Comparison of ENCODE assay signal across 8 mouse cellular contexts in genomic region chr10:77969274-77969972, GRCm38 (mm10). TPM values are rescaled to one million over a fixed set of nuclear protein-coding genes. Genes with fewer than 3 reads are reported as not detected.
A peak's percentile ranks its signal among the peaks of the same experiment; 100 is the strongest.
DNase-seq lines count a peak whose midpoint lies in the region; ATAC-seq lines count a peak whose summit lies in the region.

No protein-coding gene starts in this region.

- H3K4me2 ChIP-seq in embryonic facial prominence, embryonic 15.5 days (replicated peaks): peak overlapping the region; percentile 58

- peaks cover 28% of the 10 kb centered on the region for H3K27me3 ChIP-seq in embryonic facial prominence, embryonic 15.5 days
- H3K27me3 ChIP-seq in hindbrain, embryonic 10.5 days (ENCODE audit: insufficient read depth, poor library complexity, severe bottlenecking): peaks cover 40% of the 10 kb centered on the region
- H3K27me3 ChIP-seq in midbrain, embryonic 10.5 days (ENCODE audit: low read depth, poor library complexity, severe bottlenecking): peaks cover 35% of the 10 kb centered on the region

- no peaks in the 10 kb centered on the region for H3K36me3 ChIP-seq in embryonic facial prominence, embryonic 15.5 days
- H3K36me3 ChIP-seq in hindbrain, embryonic 10.5 days: no peaks in the 10 kb centered on the region
- no peaks in the 10 kb centered on the region for H3K36me3 ChIP-seq in midbrain, embryonic 10.5 days

- peak overlapping the region; percentile 32 for H3K4me3 ChIP-seq in embryonic facial prominence, embryonic 15.5 days (replicated peaks)
- peak overlapping the region; percentile 53 for H3K4me3 ChIP-seq in hindbrain, embryonic 10.5 days
- H3K4me3 ChIP-seq in midbrain, embryonic 10.5 days: peak overlapping the region; percentile 50

- DNase-seq in adrenal gland, adult 18-20 months (ENCODE audit: low spot score in 2 of 2): peak; percentile 21 to 52
- DNase-seq in adrenal gland, adult 8-10 months: no peak
- DNase-seq in adrenal gland, postnatal 36 days: peak; percentile 70 to 73
- DNase-seq in hindbrain, embryonic 10.5 days (ENCODE audit: low spot score): peak; percentile 61
- DNase-seq in left cerebral cortex, postnatal 4 days: peak; percentile 59
- peak; percentile 55 for DNase-seq in midbrain, embryonic 10.5 days (ENCODE audit: low spot score)
- DNase-seq in spleen, postnatal 4 days (ENCODE audit: low spot score in 2 of 2): peak; percentile 31 to 73

- no peaks in the 10 kb centered on the region for H3K9me3 ChIP-seq in embryonic facial prominence, embryonic 15.5 days (replicated peaks)
- H3K9me3 ChIP-seq in hindbrain, embryonic 10.5 days: no peaks in the 10 kb centered on the region
- no peaks in the 10 kb centered on the region for H3K9me3 ChIP-seq in midbrain, embryonic 10.5 days (replicated peaks)

- H3K9ac ChIP-seq in embryonic facial prominence, embryonic 15.5 days: no peak overlapping the region

- no peak overlapping the region for H3K27ac ChIP-seq in embryonic facial prominence, embryonic 15.5 days (replicated peaks)
- peak overlapping the region; percentile 67; the same call in 1 of the 2 replicates for H3K27ac ChIP-seq in hindbrain, embryonic 10.5 days
- H3K27ac ChIP-seq in midbrain, embryonic 10.5 days (replicated peaks): peak overlapping the region; percentile 5

- H3K4me1 ChIP-seq in embryonic facial prominence, embryonic 15.5 days: peaks cover 10% of the 10 kb centered on the region
- peaks cover 13% of the 10 kb centered on the region for H3K4me1 ChIP-seq in hindbrain, embryonic 10.5 days (replicated peaks)
- H3K4me1 ChIP-seq in midbrain, embryonic 10.5 days: peaks cover 11% of the 10 kb centered on the region

- ATAC-seq in embryonic facial prominence, embryonic 15.5 days (ENCODE audit: insufficient number of reproducible peaks, low FRiP score, low TSS enrichment, low read depth): peak; percentile 27; the same call in 1 of the 2 replicates

- 6% methylated on average over 26 of the region's 26 CpGs for WGBS in embryonic facial prominence, embryonic 15.5 days
- WGBS in hindbrain, embryonic 10.5 days: 5% methylated on average over 26 of the region's 26 CpGs
- 8% methylated on average over 26 of the region's 26 CpGs for WGBS in midbrain, embryonic 10.5 days

- intact Hi-C loops in left cerebral cortex, postnatal 4 days (cut with DNase I): no loop called here

RNA-seq across cellular contexts. Expression of gene Trpm2, which starts 0.9 kb away (rescaled TPM):
- total RNA-seq in adrenal gland, adult 18-20 months (2021): 1 to 10 TPM; 5.2 to 5.9 TPM
- total RNA-seq in adrenal gland, adult 8-10 months (2022): 10 to 100 TPM in 2 of 4 experiments, 1 to 10 TPM in 2; 2.2 to 10.4 (median 7.6) TPM
- 1 to 10 TPM; 2.2 to 4.7 TPM for total RNA-seq in adrenal gland, postnatal 36 days (2021)
- polyA plus RNA-seq in embryonic facial prominence, embryonic 15.5 days (2015; fragmentation: Nextera tagmentation; extraction: Ambion mirVana): 0.60 and 0.79 TPM in 2 replicates
- polyA plus RNA-seq in hindbrain, embryonic 10.5 days (2016; fragmentation: Nextera tagmentation; extraction: Ambion mirVana): 0.88 and 1.2 TPM in 2 replicates
- 10 to 100 TPM; 14.1 to 22.9 TPM for total RNA-seq in left cerebral cortex, postnatal 4 days (2021)
- polyA plus RNA-seq in midbrain, embryonic 10.5 days (2016; fragmentation: Nextera tagmentation; extraction: Ambion mirVana): 0.84 and 0.88 TPM in 2 replicates

RNA-seq across cellular contexts. Expression of gene 1810043G02Rik, which starts 8.9 kb away (rescaled TPM):
- 10 to 100 TPM; 17.9 to 21.1 TPM for total RNA-seq in adrenal gland, adult 18-20 months (2021)
- 10 to 100 TPM; 18.8 to 41.2 (median 28.6) TPM for total RNA-seq in adrenal gland, adult 8-10 months (2022)
- total RNA-seq in adrenal gland, postnatal 36 days (2021): 10 to 100 TPM; 18.6 to 20.9 TPM
- polyA plus RNA-seq in embryonic facial prominence, embryonic 15.5 days (2015; fragmentation: Nextera tagmentation; extraction: Ambion mirVana): 31.0 and 32.7 TPM in 2 replicates
- 40.7 and 42.9 TPM in 2 replicates for polyA plus RNA-seq in hindbrain, embryonic 10.5 days (2016; fragmentation: Nextera tagmentation; extraction: Ambion mirVana)
- total RNA-seq in left cerebral cortex, postnatal 4 days (2021): 10 to 100 TPM; 28.9 to 35.3 TPM
- 39.6 and 39.8 TPM in 2 replicates for polyA plus RNA-seq in midbrain, embryonic 10.5 days (2016; fragmentation: Nextera tagmentation; extraction: Ambion mirVana)

RNA-seq across cellular contexts. Expression of gene Pfkl, which starts 40.5 kb away (rescaled TPM):
- 100 to 1,000 TPM; 137 to 283 TPM for total RNA-seq in adrenal gland, adult 18-20 months (2021)
- 100 to 1,000 TPM in 1 of 4 experiments, 10 to 100 TPM in 3; 79.7 to 108 (median 89.6) TPM for total RNA-seq in adrenal gland, adult 8-10 months (2022)
- total RNA-seq in adrenal gland, postnatal 36 days (2021): 100 to 1,000 TPM; 116 to 131 TPM
- polyA plus RNA-seq in embryonic facial prominence, embryonic 15.5 days (2015; fragmentation: Nextera tagmentation; extraction: Ambion mirVana): 129 and 148 TPM in 2 replicates
- polyA plus RNA-seq in hindbrain, embryonic 10.5 days (2016; fragmentation: Nextera tagmentation; extraction: Ambion mirVana): 187 and 243 TPM in 2 replicates
- 10 to 100 TPM; 73.2 to 83.6 TPM for total RNA-seq in left cerebral cortex, postnatal 4 days (2021)
- polyA plus RNA-seq in midbrain, embryonic 10.5 days (2016; fragmentation: Nextera tagmentation; extraction: Ambion mirVana): 203 and 242 TPM in 2 replicates
